Mouse (Mus musculus) kidney, adult 8-10 months (tissue): Measurements from ENCODE around the gene Spc24.
"Not testable (repeated sequence)": the region's sequence is repeated elsewhere in the genome, so short reads cannot be mapped to it uniquely, and the experiment has no call there.

ENCODE experiments used
- DNase-seq, 2 experiments: peaks; one replicate each; pipeline ENCODE4 v3.0.0; 2022

The Spc24 gene

GRCm38 (mm10) chr9:21760155-21761088 lies at the start of gene Spc24:
TSS of gene Spc24 (minus strand) at chr9:21760303.
- peak; percentile 96 to 97 for DNase-seq

- DNase-seq = no peak
Observed at GRCm38 (mm10) chr9:21808561-21808960, 48.5 kb upstream of the Spc24 start.

GRCm38 (mm10) chr9:21806976-21807375 lies 46.9 kb upstream of the Spc24 start:
- no peak for DNase-seq

- DNase-seq = no peak
Observed at GRCm38 (mm10) chr9:21806363-21806762, 46.3 kb upstream of the Spc24 start.

GRCm38 (mm10) chr9:21803986-21804644 lies 44.0 kb upstream of the Spc24 start:
- peak; percentile 54 to 77 for DNase-seq

- no peak for DNase-seq
Observed at GRCm38 (mm10) chr9:21801591-21801990, 41.5 kb upstream of the Spc24 start.

GRCm38 (mm10) chr9:21801121-21801520 lies 41.0 kb upstream of the Spc24 start:
- DNase-seq = no peak

GRCm38 (mm10) chr9:21799010-21799350 lies 38.9 kb upstream of the Spc24 start:
- no peak for DNase-seq

GRCm38 (mm10) chr9:21798345-21799009 lies 38.4 kb upstream of the Spc24 start, which contains the start of gene Kank2:
TSS of gene Kank2 (minus strand) at chr9:21798744.
- peak; percentile 78 to 87 for DNase-seq

GRCm38 (mm10) chr9:21797921-21798344 lies 37.8 kb upstream of the Spc24 start:
- DNase-seq = peak; percentile 41 to 44

GRCm38 (mm10) chr9:21796919-21797318 lies 36.8 kb upstream of the Spc24 start:
- no peak for DNase-seq

GRCm38 (mm10) chr9:21796259-21796658 lies 36.2 kb upstream of the Spc24 start:
- no peak for DNase-seq

- no peak for DNase-seq
Observed at GRCm38 (mm10) chr9:21795579-21795978, 35.5 kb upstream of the Spc24 start.

GRCm38 (mm10) chr9:21794925-21795324 lies 34.8 kb upstream of the Spc24 start:
- no peak for DNase-seq

GRCm38 (mm10) chr9:21794344-21794834 lies 34.3 kb upstream of the Spc24 start:
- DNase-seq = no peak

- DNase-seq = not testable (repeated sequence)
Observed at GRCm38 (mm10) chr9:21793507-21793906, 33.4 kb upstream of the Spc24 start.

GRCm38 (mm10) chr9:21792644-21793043 lies 32.5 kb upstream of the Spc24 start:
- no peak for DNase-seq

- DNase-seq = peak; percentile 30 to 33
Observed at GRCm38 (mm10) chr9:21791861-21792260, 31.8 kb upstream of the Spc24 start.

- DNase-seq = no peak
Observed at GRCm38 (mm10) chr9:21788234-21788633, 28.1 kb upstream of the Spc24 start.

GRCm38 (mm10) chr9:21787654-21788053 lies 27.6 kb upstream of the Spc24 start:
- no peak for DNase-seq

GRCm38 (mm10) chr9:21786906-21787305 lies 26.8 kb upstream of the Spc24 start:
- peak in 1 of 2 experiments; percentile 59 for DNase-seq

- not testable (repeated sequence) for DNase-seq
Observed at GRCm38 (mm10) chr9:21786309-21786708, 26.2 kb upstream of the Spc24 start.
